Mouse (Mus musculus) midbrain, embryonic 10.5 days (tissue): ENCODE measurements around the gene Cog6. TPM values are rescaled to one million over a fixed set of nuclear protein-coding genes. Genes with fewer than 3 reads are reported as not detected.
A peak's percentile ranks its signal among the peaks of the same experiment; 100 is the strongest.

Experiments
- DNase-seq: peaks from one replicate; pipeline ENCODE4 v3.0.0-alpha.2; 2017; ENCODE audit warnings: low spot score
- H3K27ac ChIP-seq: fragments of 300-500 bp; sonication (generic); replicated peaks from 2 replicates; pipeline ENCODE4 v1.5.1; 2016; ENCODE audit warnings: mild to moderate bottlenecking
- H3K27me3 ChIP-seq: fragments of 300-500 bp; sonication (generic); 2 replicates; pipeline ENCODE4 v1.6.1; 2016; ENCODE audit warnings: low read depth, mild to moderate bottlenecking; ENCODE audit not compliant: poor library complexity, severe bottlenecking
- H3K36me3 ChIP-seq: fragments of 300-500 bp; sonication (generic); 2 replicates; pipeline ENCODE4 v1.6.1; 2016; ENCODE audit warnings: mild to moderate bottlenecking, moderate library complexity
- H3K4me1 ChIP-seq: fragments of 300-500 bp; sonication (generic); 2 replicates; pipeline ENCODE4 v1.6.1; 2016
- H3K4me3 ChIP-seq: fragments of 300-500 bp; sonication (generic); 2 replicates; pipeline ENCODE4 v1.5.1; 2016; ENCODE audit warnings: mild to moderate bottlenecking, moderate library complexity
- H3K9me3 ChIP-seq: fragments of 300-500 bp; sonication (generic); replicated peaks from 2 replicates; pipeline ENCODE4 v1.6.1; 2016; ENCODE audit warnings: mild to moderate bottlenecking
- WGBS: fragments of 180-500 bp; shearing (Covaris S2); methylation state at CpG from one replicate; pipeline ENCODE4 v1.1.7; 2016; 5-methylcytosine and 5-hydroxymethylcytosine counted together
- polyA plus RNA-seq: library from polyadenylated mRNA; unstranded; fragments of >200 nt; fragmentation: Nextera tagmentation; extraction: Ambion mirVana; gene quantifications from 2 replicates; pipeline ENCODE4 v1.2.1, GENCODE M21; 2016

Cog6 gene
- polyA plus RNA-seq, 1 experiment from 2014 or later: 38.9 TPM

DNA sequence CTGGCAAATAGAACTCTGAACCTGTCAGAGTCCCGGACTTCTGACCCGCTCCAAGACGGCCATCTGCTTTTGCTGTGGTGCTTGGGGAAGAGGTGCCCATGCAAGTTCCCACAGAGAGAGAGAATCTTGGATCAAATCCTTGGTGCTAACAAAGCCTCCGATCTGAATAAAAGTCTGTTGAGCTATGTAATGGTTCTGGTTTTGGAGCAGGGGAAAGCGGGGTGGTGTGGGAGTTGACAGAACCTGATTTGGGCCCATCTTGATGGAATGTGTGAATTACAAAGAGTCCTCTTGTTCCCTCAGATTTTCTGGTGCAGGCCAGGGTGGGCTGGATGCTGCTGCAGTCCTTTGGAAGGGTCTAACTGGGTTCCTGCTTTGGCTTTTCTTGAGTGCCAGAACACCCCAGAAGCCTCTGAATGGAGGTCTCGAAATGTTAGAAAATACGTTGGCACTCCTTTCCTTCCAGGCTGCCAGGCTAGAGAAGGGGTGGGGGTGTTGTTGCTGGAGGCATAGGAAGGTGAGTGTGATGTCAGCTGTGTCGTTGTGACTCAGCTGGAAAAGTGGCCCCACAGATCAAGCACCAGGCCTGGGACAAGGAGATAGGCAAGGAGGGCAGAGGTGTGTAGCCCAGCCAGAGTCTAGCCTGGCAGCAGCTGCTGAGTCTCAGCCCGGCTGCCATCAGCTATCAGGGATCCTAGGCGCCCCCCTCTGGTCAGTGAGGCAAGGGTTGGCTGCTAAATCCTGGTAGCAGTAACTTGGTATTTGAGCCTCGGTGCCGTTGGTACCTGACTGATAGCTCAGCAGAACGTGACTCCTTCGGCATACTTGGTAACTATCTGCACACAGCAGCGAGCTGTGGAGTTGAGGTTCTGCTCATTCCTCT is 42.1 kb downstream of the Cog6 start:
- WGBS: 54% methylated on average over 15 of the region's 15 CpGs
- peak; percentile 61 for DNase-seq
- Histone ChIP-seq H3K36me3 (no peaks in the 10 kb centered on the region), H3K4me3 (no peak overlapping the region), H3K27ac (no peak overlapping the region), H3K9me3 (no peaks in the 10 kb centered on the region), H3K4me1 (0 out of 2 replicates have a peak, but pooled peaks cover 5% of the 10 kb centered on the region), H3K27me3 (no peaks in the 10 kb centered on the region)

DNA sequence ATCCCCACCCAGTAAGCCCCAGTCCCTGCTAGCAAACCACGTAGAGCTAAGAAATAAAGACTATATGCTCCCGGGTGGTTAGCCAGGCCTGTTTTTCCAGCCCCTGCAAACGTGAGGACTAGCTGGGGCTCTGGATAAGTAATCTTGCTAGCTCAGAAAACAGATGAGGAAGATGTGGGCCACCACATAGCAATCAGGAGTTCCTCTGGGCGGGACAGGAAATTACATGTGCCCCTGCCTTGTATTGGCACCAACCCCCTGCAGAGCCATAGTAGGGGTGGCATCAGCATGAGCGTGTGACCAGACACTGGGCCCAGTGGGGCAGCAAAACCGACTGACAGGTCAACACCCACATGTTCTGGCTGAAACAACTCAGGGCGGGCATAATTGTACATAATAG is 44.1 kb downstream of the Cog6 start:
- Histone ChIP-seq H3K27ac (no peak overlapping the region), H3K4me1 (0 out of 2 replicates have a peak, but pooled peaks cover 5% of the 10 kb centered on the region), H3K36me3 (no peaks in the 10 kb centered on the region), H3K27me3 (no peaks in the 10 kb centered on the region), H3K9me3 (no peaks in the 10 kb centered on the region), H3K4me3 (no peak overlapping the region)
- no peak for DNase-seq
- 83% methylated on average over 7 of the region's 7 CpGs for WGBS

DNA sequence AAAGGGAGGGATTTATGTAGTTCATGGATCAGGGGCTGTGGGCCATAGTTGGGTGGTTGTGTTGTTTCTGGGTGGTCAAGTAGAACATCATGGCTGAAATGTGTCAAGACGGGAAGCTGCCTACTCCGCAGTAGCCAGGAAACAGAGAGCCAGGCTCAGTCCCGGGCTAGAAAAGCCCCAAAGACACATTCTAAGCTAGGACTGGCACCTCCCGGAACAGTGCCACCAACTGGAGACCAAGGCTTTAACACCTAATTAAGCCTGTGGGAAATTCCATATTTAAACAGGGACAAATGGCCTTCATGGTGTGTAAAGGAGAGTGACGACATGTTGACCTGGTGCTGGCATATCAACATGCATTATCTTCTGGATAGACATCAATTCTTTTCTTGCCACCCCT is 50.0 kb downstream of the Cog6 start:
- Histone ChIP-seq H3K4me1 (peaks cover 7% of the 10 kb centered on the region; the same call in 1 of the 2 replicates), H3K27me3 (no peaks in the 10 kb centered on the region), H3K9me3 (no peaks in the 10 kb centered on the region), H3K4me3 (no peak overlapping the region), H3K27ac (no peak overlapping the region), H3K36me3 (no peaks in the 10 kb centered on the region)
- peak; percentile 10 for DNase-seq
- WGBS: 80% methylated on average over 5 of the region's 5 CpGs

GRCm38 (mm10) chr3:52964206-52964605 is 52.8 kb downstream of the Cog6 start:
- peaks cover 7% of the 10 kb centered on the region; the same call in 1 of the 2 replicates for H3K4me1 ChIP-seq
- WGBS: 78% methylated on average over 7 of the region's 7 CpGs
- no peaks in the 10 kb centered on the region for H3K36me3 ChIP-seq
- H3K9me3 ChIP-seq: no peaks in the 10 kb centered on the region
- H3K27me3 ChIP-seq: no peaks in the 10 kb centered on the region
- H3K4me3 ChIP-seq: no peak overlapping the region
- no peak overlapping the region for H3K27ac ChIP-seq
- DNase-seq: no peak

DNA sequence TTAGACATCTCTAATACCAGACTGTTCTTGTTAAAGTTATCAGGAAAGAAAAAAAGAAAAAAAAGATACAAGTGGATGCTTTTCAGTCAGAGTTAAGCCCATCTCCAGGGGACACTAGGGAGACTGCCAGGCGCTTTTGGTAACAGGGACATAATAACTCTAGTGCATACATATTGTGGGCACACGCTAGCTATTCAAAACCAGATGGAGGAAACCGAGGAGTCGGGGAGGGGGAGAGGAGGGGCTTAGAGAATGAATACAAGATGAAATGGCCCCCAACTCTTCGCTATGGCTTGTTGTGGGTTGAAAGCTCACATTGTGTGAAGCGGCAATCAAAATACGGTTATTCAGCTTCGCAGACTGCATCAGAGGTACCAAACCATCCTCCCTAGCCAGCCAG is 53.6 kb downstream of the Cog6 start:
- DNase-seq: no peak
- no peak overlapping the region for H3K4me3 ChIP-seq
- WGBS: 81% methylated on average over 8 of the region's 8 CpGs
- no peaks in the 10 kb centered on the region for H3K27me3 ChIP-seq
- no peaks in the 10 kb centered on the region for H3K9me3 ChIP-seq
- no peaks in the 10 kb centered on the region for H3K36me3 ChIP-seq
- H3K4me1 ChIP-seq: peaks cover 7% of the 10 kb centered on the region; the same call in 1 of the 2 replicates
- no peak overlapping the region for H3K27ac ChIP-seq

GRCm38 (mm10) chr3:52962391-52962790 is 54.6 kb downstream of the Cog6 start:
- WGBS: 96% methylated on average over 14 of the region's 14 CpGs
- DNase-seq: no peak
- Histone ChIP-seq H3K27me3 (no peaks in the 10 kb centered on the region), H3K4me3 (no peak overlapping the region), H3K36me3 (no peaks in the 10 kb centered on the region), H3K4me1 (peaks cover 7% of the 10 kb centered on the region; the same call in 1 of the 2 replicates), H3K27ac (no peak overlapping the region), H3K9me3 (no peaks in the 10 kb centered on the region)

- H3K27me3 ChIP-seq: no peaks in the 10 kb centered on the region
- no peaks in the 10 kb centered on the region for H3K36me3 ChIP-seq
- WGBS: 86% methylated on average over 3 of the region's 3 CpGs
- no peak overlapping the region for H3K4me3 ChIP-seq
- H3K9me3 ChIP-seq: no peaks in the 10 kb centered on the region
- no peak for DNase-seq
- no peak overlapping the region for H3K27ac ChIP-seq
- peaks cover 7% of the 10 kb centered on the region; the same call in 1 of the 2 replicates for H3K4me1 ChIP-seq
Measured at GRCm38 (mm10) chr3:52961661-52962060, 55.4 kb downstream of the Cog6 start.

DNA sequence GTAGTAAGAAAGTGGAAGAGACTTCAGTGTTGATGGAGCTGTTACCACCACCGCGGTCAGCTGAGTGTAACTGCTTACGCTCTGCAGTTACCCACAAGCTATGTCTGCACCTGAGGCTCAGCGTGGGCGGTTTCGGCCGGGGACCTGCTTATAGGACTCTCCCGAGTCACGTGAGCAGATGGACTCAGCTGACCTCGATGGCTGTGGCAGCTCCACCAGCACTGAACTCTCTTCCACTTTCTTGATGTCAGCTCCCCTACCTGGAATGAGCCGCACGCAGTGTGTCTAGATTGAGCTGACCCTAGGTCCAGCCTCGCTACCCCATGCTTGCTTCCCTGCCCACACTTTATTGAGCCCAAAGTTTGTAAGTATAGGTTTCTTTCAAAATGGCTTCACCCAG is 56.1 kb downstream of the Cog6 start:
- Histone ChIP-seq H3K27me3 (no peaks in the 10 kb centered on the region), H3K9me3 (no peaks in the 10 kb centered on the region), H3K4me1 (peaks cover 10% of the 10 kb centered on the region; the same call in 1 of the 2 replicates), H3K36me3 (no peaks in the 10 kb centered on the region), H3K27ac (no peak overlapping the region), H3K4me3 (no peak overlapping the region)
- no peak for DNase-seq
- WGBS: 96% methylated on average over 13 of the region's 13 CpGs

GRCm38 (mm10) chr3:52958444-52959120 is 58.5 kb downstream of the Cog6 start:
- WGBS: 92% methylated on average over 10 of the region's 10 CpGs
- no peak for DNase-seq
- Histone ChIP-seq H3K27me3 (no peaks in the 10 kb centered on the region), H3K4me3 (no peak overlapping the region), H3K4me1 (peaks cover 22% of the 10 kb centered on the region), H3K9me3 (no peaks in the 10 kb centered on the region), H3K36me3 (no peaks in the 10 kb centered on the region), H3K27ac (no peak overlapping the region)

DNA sequence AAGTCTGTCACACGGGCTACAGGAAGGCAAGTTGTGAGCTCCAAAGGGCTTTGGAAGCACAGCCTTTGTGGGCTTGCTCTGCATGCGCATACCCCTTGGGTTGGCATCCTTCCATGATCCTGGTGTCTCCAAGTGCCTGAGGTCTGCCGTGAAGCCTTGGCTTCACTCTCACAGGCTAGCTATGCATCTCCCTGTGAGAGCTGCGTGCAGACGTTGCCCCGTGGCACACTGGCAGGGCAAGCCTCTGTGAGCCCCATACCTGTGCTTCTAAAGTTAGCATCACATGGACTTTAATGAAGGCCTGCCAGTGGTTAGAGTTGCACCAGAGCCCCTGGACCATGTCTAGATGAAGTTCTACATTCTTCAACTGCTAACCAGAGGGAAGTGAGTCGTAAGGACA is 59.2 kb downstream of the Cog6 start:
- Histone ChIP-seq H3K27ac (no peak overlapping the region), H3K27me3 (no peaks in the 10 kb centered on the region), H3K4me1 (peaks cover 20% of the 10 kb centered on the region), H3K9me3 (no peaks in the 10 kb centered on the region), H3K36me3 (no peaks in the 10 kb centered on the region), H3K4me3 (no peak overlapping the region)
- DNase-seq: no peak
- 89% methylated on average over 7 of the region's 7 CpGs for WGBS

- no peaks in the 10 kb centered on the region for H3K27me3 ChIP-seq
- no peaks in the 10 kb centered on the region for H3K36me3 ChIP-seq
- WGBS: 85% methylated on average over 11 of the region's 11 CpGs
- no peaks in the 10 kb centered on the region for H3K9me3 ChIP-seq
- DNase-seq: no peak
- peak overlapping the region; percentile 57; the same call in 1 of the 2 replicates for H3K27ac ChIP-seq
- H3K4me3 ChIP-seq: no peak overlapping the region
- H3K4me1 ChIP-seq: peaks cover 20% of the 10 kb centered on the region
Measured at GRCm38 (mm10) chr3:52956236-52956635, 60.8 kb downstream of the Cog6 start.

DNA sequence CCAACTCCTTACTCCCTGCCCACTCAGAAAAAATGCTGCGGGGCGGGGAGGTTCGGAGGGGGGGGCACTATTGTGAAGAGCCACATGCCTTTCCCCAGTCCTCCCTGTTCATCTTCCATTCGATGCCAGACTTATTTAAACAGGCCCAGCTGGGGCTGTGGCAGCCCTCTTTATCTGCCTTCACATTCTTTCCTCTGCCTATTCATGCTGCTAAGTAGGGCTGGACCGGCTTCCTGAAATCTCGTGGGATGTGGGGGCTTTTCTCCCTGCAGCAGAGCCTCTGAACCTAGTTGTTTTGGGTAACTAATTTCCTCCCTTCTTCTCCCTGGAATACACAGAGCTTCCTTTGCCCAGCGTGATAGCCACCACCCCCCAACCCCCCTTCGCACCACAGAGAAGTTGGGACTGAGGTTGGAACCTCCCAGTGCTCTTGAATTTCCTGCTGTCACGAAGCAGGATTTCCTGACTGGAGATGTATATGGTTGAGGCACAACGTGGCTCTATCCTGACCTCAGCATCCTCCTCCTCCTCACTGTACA is 61.5 kb downstream of the Cog6 start:
- Histone ChIP-seq H3K27me3 (no peaks in the 10 kb centered on the region), H3K9me3 (no peaks in the 10 kb centered on the region), H3K36me3 (no peaks in the 10 kb centered on the region), H3K27ac (peak overlapping the region; percentile 52), H3K4me1 (peaks cover 20% of the 10 kb centered on the region), H3K4me3 (no peak overlapping the region)
- peak; percentile 46 for DNase-seq
- 22% methylated on average over 10 of the region's 10 CpGs for WGBS

- no peaks in the 10 kb centered on the region for H3K27me3 ChIP-seq
- no peak overlapping the region for H3K4me3 ChIP-seq
- peaks cover 20% of the 10 kb centered on the region for H3K4me1 ChIP-seq
- H3K36me3 ChIP-seq: no peaks in the 10 kb centered on the region
- no peak for DNase-seq
- no peaks in the 10 kb centered on the region for H3K9me3 ChIP-seq
- WGBS: 74% methylated on average over 9 of the region's 9 CpGs
- no peak overlapping the region for H3K27ac ChIP-seq
Measured at GRCm38 (mm10) chr3:52954656-52955055, 62.4 kb downstream of the Cog6 start.
